Mouse (Mus musculus): ENCODE measurements at regions not wholly inside any gene's neighbourhood (a gene's known extent, or its start where the extent isn't known, plus 50 kb on each side); places are given as distances from the start of the nearest gene placed in this dataset.

GRCm38 (mm10) chr5:62160528-62160927, 351.9 kb downstream of the G6pd2 start:
- TF ChIP-seq CTCF (IDR thresholded peaks at IDR 0.05; ENCODE audit: borderline replicate concordance, extremely low read depth, insufficient read depth, insufficient read length), result no peak
- no peak for TF ChIP-seq POLR2A (IDR thresholded peaks at IDR 0.05; ENCODE audit: borderline replicate concordance, extremely low read depth, insufficient read depth, insufficient read length, poor library complexity, severe bottlenecking)

Measured in brain, embryonic 14.5 days (tissue).